Mouse (Mus musculus): ENCODE measurements around the gene Cds1. TPM values are rescaled to one million over a fixed set of nuclear protein-coding genes. Genes with fewer than 3 reads are reported as not detected.

The Cds1 gene
- total and polyA plus RNA-seq, 3 experiments, result not detected

- Histone ChIP-seq H3K27ac (ENCODE audit: control insufficient read depth, low read depth, low read length) (no peak overlapping the region), H3K36me3 (ENCODE audit: control insufficient read depth in 1 of 2, insufficient read depth in 2 of 2, low read length in 2 of 2) (no peaks in the 10 kb centered on the region), H3K79me2 (ENCODE audit: control insufficient read depth, insufficient read depth, low read length, poor library complexity) (no peaks in the 10 kb centered on the region), H3K4me3 (ENCODE audit: control insufficient read depth in 1 of 2, insufficient read depth in 1 of 2, low read depth in 2 of 2, low read length in 2 of 2) (no peak overlapping the region), H3K9me3 (replicated peaks; ENCODE audit: insufficient read depth, low read length) (no peaks in the 10 kb centered on the region), H3K27me3 (ENCODE audit: control insufficient read depth in 1 of 2, insufficient read depth in 2 of 2, low read length in 2 of 2) (no peaks in the 10 kb centered on the region), H3K9ac (ENCODE audit: control insufficient read depth, low read depth, low read length, poor library complexity, severe bottlenecking) (no peak overlapping the region), H3K4me1 (ENCODE audit: control insufficient read depth in 1 of 2, insufficient read depth in 2 of 2, low read length in 2 of 2) (no peaks in the 10 kb centered on the region)
- no peak for DNase-seq (ENCODE audit: low read depth, low spot score)
- TF ChIP-seq CHD2 (IDR thresholded peaks at IDR 0.05; ENCODE audit: low read length) (no peak), EP300 (IDR thresholded peaks at IDR 0.05; ENCODE audit: low read depth in 1 of 2, low read length in 2 of 2) (no peak), POLR2AphosphoS5 (IDR thresholded peaks at IDR 0.05; ENCODE audit: borderline replicate concordance, low read depth, low read length) (no peak), USF1 (IDR thresholded peaks at IDR 0.05; ENCODE audit: low read depth, low read length) (no peak)
These were observed 40.2 kb upstream of the Cds1 start for GRCm38 (mm10) chr5:101724756-101725155.

DNA sequence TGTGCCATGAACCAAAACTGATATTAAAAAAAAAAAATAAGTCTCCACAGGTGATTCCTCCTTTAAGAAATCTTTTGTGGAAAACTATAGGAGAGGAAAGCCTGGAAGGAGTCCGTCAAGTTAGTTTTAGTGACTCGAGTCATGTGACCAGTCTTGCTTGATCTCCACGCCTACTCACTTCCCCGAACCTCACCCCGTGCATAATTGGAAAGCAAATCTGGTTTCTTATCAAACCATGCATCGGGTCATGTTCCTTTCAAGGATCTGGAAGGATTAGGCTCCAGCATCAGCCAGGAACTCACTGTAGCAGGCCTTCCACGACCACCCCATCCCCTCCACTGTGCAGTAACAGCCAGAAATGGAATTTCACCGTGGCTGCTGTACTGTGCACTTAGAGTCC, 39.2 kb upstream of the Cds1 start:
- H3K4me3 ChIP-seq (ENCODE audit: control insufficient read depth in 1 of 2, insufficient read depth in 1 of 2, low read depth in 2 of 2, low read length in 2 of 2), result no peak overlapping the region

DNA sequence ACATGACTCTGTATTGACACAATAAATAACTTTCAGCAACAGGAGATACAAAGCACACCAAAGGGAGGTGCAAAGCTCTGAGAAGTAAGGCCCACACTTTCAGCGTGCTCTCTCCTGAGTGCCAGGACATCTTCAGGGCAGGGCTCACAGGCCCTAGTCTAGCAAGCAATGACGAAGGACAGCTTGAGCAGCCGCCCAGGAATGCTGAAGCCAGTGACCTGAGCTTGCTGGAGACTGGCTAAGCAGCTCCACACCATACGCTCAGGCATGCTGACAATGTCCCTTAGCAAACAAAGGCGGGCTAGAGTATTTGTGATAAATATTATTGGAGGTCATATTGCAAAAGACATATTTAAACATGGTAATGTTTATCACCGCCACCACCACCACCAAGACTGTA, 38.6 kb upstream of the Cds1 start:
- no peak for DNase-seq (ENCODE audit: low read depth, low spot score)
- H3K4me3 ChIP-seq (ENCODE audit: control insufficient read depth in 1 of 2, insufficient read depth in 1 of 2, low read depth in 2 of 2, low read length in 2 of 2), result no peak overlapping the region
- H3K79me2 ChIP-seq (ENCODE audit: control insufficient read depth, insufficient read depth, low read length, poor library complexity), result no peaks in the 10 kb centered on the region
- no peaks in the 10 kb centered on the region for H3K4me1 ChIP-seq (ENCODE audit: control insufficient read depth in 1 of 2, insufficient read depth in 2 of 2, low read length in 2 of 2)
- H3K36me3 ChIP-seq (ENCODE audit: control insufficient read depth in 1 of 2, insufficient read depth in 2 of 2, low read length in 2 of 2), result no peaks in the 10 kb centered on the region
- H3K27ac ChIP-seq (ENCODE audit: control insufficient read depth, low read depth, low read length), result no peak overlapping the region
- TF ChIP-seq ETS1 (IDR thresholded peaks at IDR 0.05; ENCODE audit: low read depth, low read length) (no peak), POLR2A (IDR thresholded peaks at IDR 0.05; ENCODE audit: control insufficient read depth in 1 of 2, insufficient read depth in 1 of 2, low read depth in 1 of 2, low read length in 2 of 2, poor library complexity in 1 of 2) (no peak), EP300 (IDR thresholded peaks at IDR 0.05; ENCODE audit: low read depth in 1 of 2, low read length in 2 of 2) (no peak), POLR2AphosphoS2 (IDR thresholded peaks at IDR 0.05; ENCODE audit: low read length) (no peak), JUND (IDR thresholded peaks at IDR 0.05; ENCODE audit: low read depth, low read length) (no peak), GABPA (IDR thresholded peaks at IDR 0.05; ENCODE audit: low read depth, low read length) (no peak), CHD1 (IDR thresholded peaks at IDR 0.05; ENCODE audit: low read depth, low read length) (no peak), MYB (IDR thresholded peaks at IDR 0.05; ENCODE audit: low read depth, low read length) (no peak), KAT2A (conservative IDR thresholded peaks at IDR 0.05; ENCODE audit: low read depth, low read length) (no peak), USF1 (IDR thresholded peaks at IDR 0.05; ENCODE audit: low read depth, low read length) (no peak), MXI1 (IDR thresholded peaks at IDR 0.05; ENCODE audit: low read depth, low read length) (no peak), CTCF (IDR thresholded peaks at IDR 0.05 in 2 of 3, conservative IDR thresholded peaks at IDR 0.05 in 1 of 3; ENCODE audit: control insufficient read depth in 1 of 3, insufficient read depth in 1 of 3, low read depth in 2 of 3, low read length in 3 of 3, poor library complexity in 1 of 3, severe bottlenecking in 1 of 3) (no peak), NRF1 (IDR thresholded peaks at IDR 0.05; ENCODE audit: insufficient read depth, low read depth, low read length, poor library complexity, severe bottlenecking) (no peak), USF2 (IDR thresholded peaks at IDR 0.05; ENCODE audit: borderline replicate concordance in 1 of 2, insufficient read depth in 1 of 2, low read depth in 1 of 2, low read length in 2 of 2) (no peak), CHD2 (IDR thresholded peaks at IDR 0.05; ENCODE audit: low read length) (no peak)
- no peaks in the 10 kb centered on the region for H3K9me3 ChIP-seq (replicated peaks; ENCODE audit: insufficient read depth, low read length)
- no peaks in the 10 kb centered on the region for H3K27me3 ChIP-seq (ENCODE audit: control insufficient read depth in 1 of 2, insufficient read depth in 2 of 2, low read length in 2 of 2)
- no peak overlapping the region for H3K9ac ChIP-seq (ENCODE audit: control insufficient read depth, low read depth, low read length, poor library complexity, severe bottlenecking)

More for the DNA sequence above, 39.2 kb upstream of the Cds1 start:
- no peaks in the 10 kb centered on the region for H3K4me1 ChIP-seq (ENCODE audit: control insufficient read depth in 1 of 2, insufficient read depth in 2 of 2, low read length in 2 of 2)
- H3K9ac ChIP-seq (ENCODE audit: control insufficient read depth, low read depth, low read length, poor library complexity, severe bottlenecking), result no peak overlapping the region
- H3K9me3 ChIP-seq (replicated peaks; ENCODE audit: insufficient read depth, low read length), result no peaks in the 10 kb centered on the region
- H3K27ac ChIP-seq (ENCODE audit: control insufficient read depth, low read depth, low read length), result no peak overlapping the region
- no peaks in the 10 kb centered on the region for H3K36me3 ChIP-seq (ENCODE audit: control insufficient read depth in 1 of 2, insufficient read depth in 2 of 2, low read length in 2 of 2)
- TF ChIP-seq MAX (IDR thresholded peaks at IDR 0.05; ENCODE audit: low read length), result no peak
- no peak for TF ChIP-seq UBTF (IDR thresholded peaks at IDR 0.05; ENCODE audit: borderline replicate concordance, insufficient read depth, low read depth, low read length)
- no peak for TF ChIP-seq CHD1 (IDR thresholded peaks at IDR 0.05; ENCODE audit: low read depth, low read length)
- no peak for TF ChIP-seq RAD21 (IDR thresholded peaks at IDR 0.05; ENCODE audit: low read depth, low read length)
- TF ChIP-seq HCFC1 (IDR thresholded peaks at IDR 0.05; ENCODE audit: low read depth, low read length), result no peak
- no peak for TF ChIP-seq POLR2A (IDR thresholded peaks at IDR 0.05; ENCODE audit: control insufficient read depth in 1 of 2, insufficient read depth in 1 of 2, low read depth in 1 of 2, low read length in 2 of 2, poor library complexity in 1 of 2)
- no peak for TF ChIP-seq MAFK (IDR thresholded peaks at IDR 0.05; ENCODE audit: borderline replicate concordance, low read depth, low read length)
- no peak for TF ChIP-seq MAZ (IDR thresholded peaks at IDR 0.05; ENCODE audit: low read depth, low read length)
- no peak for TF ChIP-seq CTCF (IDR thresholded peaks at IDR 0.05 in 2 of 3, conservative IDR thresholded peaks at IDR 0.05 in 1 of 3; ENCODE audit: control insufficient read depth in 1 of 3, insufficient read depth in 1 of 3, low read depth in 2 of 3, low read length in 3 of 3, poor library complexity in 1 of 3, severe bottlenecking in 1 of 3)
- TF ChIP-seq MEF2A (IDR thresholded peaks at IDR 0.05; ENCODE audit: extremely low read depth, insufficient replicate concordance, low read depth, low read length, poor library complexity, severe bottlenecking), result no peak
- TF ChIP-seq POLR2AphosphoS5 (IDR thresholded peaks at IDR 0.05; ENCODE audit: borderline replicate concordance, low read depth, low read length), result no peak
- no peak for TF ChIP-seq USF1 (IDR thresholded peaks at IDR 0.05; ENCODE audit: low read depth, low read length)
- TF ChIP-seq MXI1 (IDR thresholded peaks at IDR 0.05; ENCODE audit: low read depth, low read length), result no peak
- no peak for TF ChIP-seq EP300 (IDR thresholded peaks at IDR 0.05; ENCODE audit: low read depth in 1 of 2, low read length in 2 of 2)
- no peak for TF ChIP-seq KAT2A (conservative IDR thresholded peaks at IDR 0.05; ENCODE audit: low read depth, low read length)
- no peak for TF ChIP-seq GABPA (IDR thresholded peaks at IDR 0.05; ENCODE audit: low read depth, low read length)
- TF ChIP-seq RCOR1 (IDR thresholded peaks at IDR 0.05; ENCODE audit: low read depth, low read length), result no peak
- no peak for TF ChIP-seq MYC (IDR thresholded peaks at IDR 0.05; ENCODE audit: low read depth, low read length)
- no peak for TF ChIP-seq GATA1 (IDR thresholded peaks at IDR 0.05; ENCODE audit: low read depth, low read length)
- TF ChIP-seq SMC3 (IDR thresholded peaks at IDR 0.05; ENCODE audit: low read depth, low read length), result no peak
- H3K27me3 ChIP-seq (ENCODE audit: control insufficient read depth in 1 of 2, insufficient read depth in 2 of 2, low read length in 2 of 2), result no peaks in the 10 kb centered on the region
- H3K79me2 ChIP-seq (ENCODE audit: control insufficient read depth, insufficient read depth, low read length, poor library complexity), result no peaks in the 10 kb centered on the region
- no peak for DNase-seq (ENCODE audit: low read depth, low spot score)

Measured in MEL (cell line).